Mouse (Mus musculus) heart, adult 11 months (tissue): ENCODE results near the gene Ceacam9.
"Not testable (repeated sequence)": the region's sequence is repeated elsewhere in the genome, so short reads cannot be mapped to it uniquely, and the experiment has no call there.

Experiments
- DNase-seq: peaks from one replicate; pipeline ENCODE4 v3.0.0; 2022

The Ceacam9 gene

DNA sequence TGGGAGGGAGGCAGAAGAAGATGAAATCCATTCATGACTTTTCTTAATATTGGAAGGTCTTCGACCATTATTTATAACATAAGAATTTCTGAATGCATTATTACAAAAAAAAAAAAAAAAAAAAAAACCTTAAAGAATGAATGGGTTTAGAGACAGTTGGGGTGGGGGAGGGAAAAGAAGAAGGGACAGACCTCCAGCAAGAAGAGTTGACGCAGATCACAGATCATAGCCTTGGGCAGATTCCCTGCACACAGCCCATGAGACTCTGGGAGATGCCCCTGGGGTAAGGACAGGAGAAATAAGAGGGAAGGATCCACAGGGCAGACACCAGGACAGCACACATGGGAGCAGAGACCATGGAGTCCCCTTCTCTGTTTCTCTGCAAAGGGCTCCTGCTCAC, at the start of gene Ceacam9:
Gene Ceacam9 (plus strand): TSS at position 301 of the 400 bp plus-strand sequence.
- DNase-seq, result no peak

DNA sequence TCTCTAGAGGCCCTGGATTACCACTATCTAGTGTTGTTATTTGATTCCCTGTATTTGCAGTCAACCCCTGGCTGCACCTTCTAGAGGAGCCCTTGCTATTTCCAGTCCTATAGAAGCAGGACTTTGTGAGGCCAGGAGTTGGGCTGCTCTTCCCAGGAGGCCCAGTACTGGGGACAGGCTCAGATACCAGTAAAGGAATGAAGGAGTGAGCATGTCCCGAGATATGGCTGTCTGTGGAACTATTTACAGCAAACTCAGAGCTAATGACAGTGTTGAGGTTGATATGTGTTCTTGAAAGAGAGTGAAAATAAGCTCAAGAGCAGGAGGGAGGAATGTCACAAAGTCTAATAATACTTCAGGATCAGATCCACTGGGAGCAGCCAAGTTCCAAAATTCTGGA, 47.9 kb upstream of the Ceacam9 start:
- DNase-seq, result no peak

DNA sequence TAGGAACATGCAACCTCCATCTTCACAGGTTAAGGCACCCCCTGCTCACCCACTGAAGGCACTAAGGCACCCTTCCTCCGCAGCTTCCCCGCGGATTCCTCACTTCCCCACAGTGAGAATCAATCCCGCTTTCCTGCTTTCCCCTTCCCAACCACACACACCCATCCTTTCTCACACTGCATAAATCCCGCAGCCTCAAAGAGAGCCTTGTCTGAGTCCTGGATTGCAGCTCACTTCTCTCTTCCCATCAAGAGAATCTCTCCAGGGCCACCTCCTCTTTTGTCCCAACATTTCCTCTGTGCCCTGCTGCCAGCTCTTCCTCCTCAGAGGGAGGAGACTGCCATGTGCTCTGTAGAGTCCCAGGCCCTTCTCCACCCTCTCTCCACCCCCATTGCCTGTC, 47.0 kb upstream of the Ceacam9 start:
- DNase-seq, result not testable (repeated sequence)

DNA sequence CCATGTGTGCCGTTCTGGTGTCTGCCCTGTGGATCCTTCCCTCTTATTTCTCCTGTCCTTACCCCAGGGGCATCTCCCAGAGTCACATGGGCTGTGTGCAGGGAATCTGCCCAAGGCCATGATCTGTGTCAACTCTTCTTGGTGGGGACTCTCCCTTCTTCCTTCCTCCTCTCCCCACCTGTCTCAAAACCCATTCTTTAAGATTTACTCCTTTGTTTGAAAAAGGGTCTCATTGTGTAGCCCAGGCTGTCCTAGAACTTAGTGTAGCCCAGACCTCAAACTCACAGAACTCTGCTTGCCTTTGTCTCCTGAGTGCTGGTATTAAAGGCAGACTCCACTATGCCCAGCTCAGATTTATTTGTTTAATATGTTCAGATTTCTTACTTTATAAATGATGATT, 46.1 kb upstream of the Ceacam9 start, which contains the start of gene Ceacam15:
Gene Ceacam15 (minus strand): TSS at position 101 of the 400 bp plus-strand sequence.
- no peak for DNase-seq

DNA sequence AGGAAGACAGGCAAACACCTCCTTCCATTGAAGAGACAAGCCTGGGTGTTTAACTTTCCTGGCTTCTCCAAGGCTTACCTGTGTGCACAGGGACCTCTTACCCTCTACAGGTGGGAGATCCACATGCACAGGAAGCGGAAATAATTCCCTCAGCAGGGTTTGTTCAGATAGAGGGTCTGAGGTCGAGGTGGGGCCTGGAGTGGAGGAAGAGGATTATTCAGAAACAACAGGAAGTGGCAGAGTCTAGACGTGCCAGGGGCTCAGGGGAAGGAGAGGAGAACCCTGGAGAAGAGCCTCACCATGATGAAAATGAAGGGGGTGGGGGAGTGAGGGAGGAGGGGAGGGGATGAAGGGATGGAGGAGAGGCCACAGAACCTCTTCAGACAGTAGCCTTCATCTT, 41.5 kb upstream of the Ceacam9 start:
- DNase-seq, result not testable (repeated sequence)

DNA sequence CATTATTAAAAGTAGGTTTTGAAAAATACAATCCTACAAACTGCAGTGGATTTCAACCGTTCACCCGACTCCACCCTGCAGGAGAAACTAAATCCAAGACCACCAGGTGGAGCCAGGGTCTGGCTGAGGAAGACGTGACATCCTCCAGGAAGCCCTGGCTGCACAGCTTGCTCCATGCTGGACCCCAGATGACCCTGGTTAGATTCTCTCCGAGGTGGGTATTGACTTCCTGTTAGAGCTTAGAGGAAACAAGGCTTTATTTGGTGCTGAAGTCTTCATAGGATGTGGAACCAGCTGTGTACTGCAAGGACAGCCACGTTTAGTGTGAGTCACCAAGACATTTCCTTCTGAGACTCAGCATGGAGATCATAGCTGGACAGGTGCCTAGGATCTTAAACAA, 32.5 kb upstream of the Ceacam9 start:
- peak; percentile 90 for DNase-seq

DNA sequence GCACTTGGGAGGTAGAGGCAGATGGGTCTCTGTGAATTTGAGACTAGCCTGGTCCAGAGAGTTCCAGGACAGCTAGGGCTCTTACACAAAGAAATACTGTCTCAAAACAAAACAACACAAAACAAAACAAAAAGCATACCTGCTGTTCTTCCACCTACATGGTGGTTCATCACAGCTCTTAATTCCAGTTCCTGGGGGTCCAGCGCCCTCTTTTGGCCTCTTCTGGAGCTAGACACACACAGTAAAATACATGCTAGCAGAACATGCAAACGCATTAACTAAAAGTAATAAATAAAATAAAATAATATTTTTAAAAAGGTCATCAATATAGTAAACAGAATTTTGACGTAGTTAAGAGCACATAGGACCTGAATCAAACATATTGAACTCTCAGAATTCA, 26.7 kb upstream of the Ceacam9 start:
- no peak for DNase-seq

DNA sequence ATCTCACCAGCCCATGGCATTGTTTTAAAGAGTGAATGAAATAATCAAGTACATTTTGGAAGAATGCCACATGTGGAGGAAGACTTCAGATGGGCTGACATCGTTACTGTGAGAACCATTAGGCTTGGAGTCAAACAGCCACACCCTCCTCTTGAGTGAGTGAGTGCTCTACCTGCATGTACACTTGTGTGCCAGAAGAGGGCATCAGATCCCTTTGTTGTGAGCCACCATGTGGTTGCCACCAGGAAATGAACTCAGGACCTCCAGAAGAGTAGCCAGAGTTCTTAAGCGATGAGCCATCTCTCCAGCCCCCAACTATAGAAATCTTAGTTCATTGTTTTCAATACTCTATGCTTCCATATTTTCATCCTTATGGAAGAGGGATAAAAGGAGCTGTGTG, 22.7 kb upstream of the Ceacam9 start:
- DNase-seq, result no peak

DNA sequence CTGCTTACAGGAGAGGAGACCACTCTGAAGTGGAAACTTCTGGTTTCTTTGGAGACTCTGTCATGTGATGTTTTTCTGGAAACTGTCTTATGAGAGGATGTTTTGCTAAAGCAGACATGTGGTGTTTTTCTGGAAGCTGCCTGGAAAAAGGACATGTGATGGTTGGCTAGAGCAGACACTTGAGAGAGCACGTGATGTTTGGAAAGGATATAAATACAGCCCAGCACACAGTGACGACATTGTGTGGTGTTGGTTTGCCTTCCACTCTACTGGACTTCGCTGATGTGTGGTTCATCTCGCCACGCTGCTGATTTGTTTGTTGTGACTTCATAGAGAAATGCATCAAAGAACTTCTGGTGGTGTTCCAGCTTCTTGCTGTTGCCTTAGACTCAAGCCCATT, 21.1 kb upstream of the Ceacam9 start:
- peak; percentile 87 for DNase-seq

DNA sequence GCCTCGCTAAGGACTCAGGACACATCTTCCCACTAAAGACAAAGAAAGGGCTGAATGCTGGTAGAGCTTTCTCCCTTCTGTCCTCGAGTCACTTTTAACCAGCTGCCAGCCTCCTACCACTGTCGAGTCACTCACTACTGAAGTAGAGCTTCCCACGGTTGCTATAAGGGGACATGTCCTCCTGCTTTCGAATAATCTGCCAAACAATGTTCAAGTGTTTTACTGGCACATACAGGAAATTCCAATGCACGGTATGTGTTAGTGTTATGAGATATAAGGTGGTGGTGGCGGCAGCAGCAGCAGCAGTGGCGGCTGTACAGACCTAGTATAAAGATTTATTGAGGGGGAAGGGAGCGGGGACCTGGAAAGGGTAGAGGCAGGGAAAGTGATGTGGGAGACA, 15.3 kb upstream of the Ceacam9 start:
- no peak for DNase-seq

DNA sequence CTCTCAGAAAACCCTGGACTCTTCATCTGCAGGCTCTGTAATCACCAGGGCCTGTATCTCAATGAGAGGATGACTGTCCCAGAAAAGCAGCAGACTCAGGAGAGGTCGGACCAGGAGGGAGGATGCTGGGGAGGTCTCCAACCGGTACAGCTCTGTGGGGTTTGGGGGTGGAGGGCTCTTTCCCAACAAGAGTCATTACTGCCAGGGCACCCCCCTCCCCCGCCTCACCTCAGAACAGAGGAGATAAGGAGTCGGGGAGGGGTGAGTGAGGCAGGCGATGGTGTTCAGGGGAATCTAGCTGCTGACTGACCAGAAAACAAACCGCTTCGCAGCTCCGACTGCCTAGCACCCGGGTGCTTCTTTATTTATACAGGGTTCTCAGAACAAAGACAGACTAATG, 13.5 kb upstream of the Ceacam9 start:
- DNase-seq, result peak; percentile 90

DNA sequence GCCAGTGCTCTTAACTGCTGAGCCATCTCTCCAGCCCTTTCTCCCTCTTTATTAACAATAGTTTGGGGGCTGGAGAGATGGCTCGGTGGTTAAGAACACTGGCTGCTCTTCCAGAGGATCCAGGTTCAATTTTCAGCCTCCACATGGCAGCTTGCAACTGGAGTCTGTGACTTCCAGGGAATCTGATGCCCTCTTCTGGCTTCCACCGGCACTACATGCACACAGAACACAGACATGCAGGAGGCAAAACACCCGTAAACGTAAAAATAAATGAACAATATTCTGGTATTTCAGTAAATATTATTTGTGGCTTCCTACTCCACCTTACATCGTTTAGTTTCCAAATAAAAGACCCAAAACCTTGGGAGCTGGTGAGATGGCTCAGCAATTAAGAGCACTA, 11.1 kb upstream of the Ceacam9 start:
- DNase-seq, result no peak

DNA sequence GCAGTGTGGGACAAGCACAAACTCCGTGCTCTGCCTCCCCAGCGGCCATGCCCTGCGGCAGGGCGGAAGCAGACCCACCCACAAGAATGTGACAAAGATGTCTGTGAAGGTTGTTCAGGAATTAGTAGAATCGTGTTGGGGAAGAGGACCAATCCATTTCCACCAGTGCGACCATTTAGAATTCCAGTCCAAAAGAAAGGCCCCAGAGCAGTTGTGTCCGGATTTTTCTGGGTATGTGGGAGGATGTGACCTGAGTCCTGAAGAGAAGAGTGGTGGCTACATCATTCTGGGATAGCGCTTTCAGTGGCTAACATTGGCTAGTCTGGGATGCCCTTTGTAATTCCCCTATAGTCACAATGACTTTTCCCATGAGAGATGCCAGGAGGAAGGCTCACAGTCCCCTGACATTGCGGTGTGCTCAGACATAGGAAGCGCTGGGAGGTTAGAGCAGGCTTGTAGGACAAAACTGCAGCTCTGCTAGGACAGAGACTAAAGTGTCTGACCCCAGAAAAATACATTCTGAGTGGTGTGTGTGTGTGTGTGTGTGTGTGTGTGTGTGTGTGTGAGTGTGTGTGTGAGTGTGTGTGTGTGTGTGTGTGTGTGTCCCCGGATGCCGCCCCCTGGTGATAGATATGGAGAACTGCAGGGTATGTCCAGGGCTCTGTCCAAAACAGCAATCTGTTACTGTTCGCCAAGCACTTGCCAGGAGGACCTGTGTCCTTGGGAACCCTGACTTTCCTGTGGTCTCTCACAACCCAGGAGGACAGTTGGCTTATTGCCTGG, 8.9 kb upstream of the Ceacam9 start:
- no peak for DNase-seq

DNA sequence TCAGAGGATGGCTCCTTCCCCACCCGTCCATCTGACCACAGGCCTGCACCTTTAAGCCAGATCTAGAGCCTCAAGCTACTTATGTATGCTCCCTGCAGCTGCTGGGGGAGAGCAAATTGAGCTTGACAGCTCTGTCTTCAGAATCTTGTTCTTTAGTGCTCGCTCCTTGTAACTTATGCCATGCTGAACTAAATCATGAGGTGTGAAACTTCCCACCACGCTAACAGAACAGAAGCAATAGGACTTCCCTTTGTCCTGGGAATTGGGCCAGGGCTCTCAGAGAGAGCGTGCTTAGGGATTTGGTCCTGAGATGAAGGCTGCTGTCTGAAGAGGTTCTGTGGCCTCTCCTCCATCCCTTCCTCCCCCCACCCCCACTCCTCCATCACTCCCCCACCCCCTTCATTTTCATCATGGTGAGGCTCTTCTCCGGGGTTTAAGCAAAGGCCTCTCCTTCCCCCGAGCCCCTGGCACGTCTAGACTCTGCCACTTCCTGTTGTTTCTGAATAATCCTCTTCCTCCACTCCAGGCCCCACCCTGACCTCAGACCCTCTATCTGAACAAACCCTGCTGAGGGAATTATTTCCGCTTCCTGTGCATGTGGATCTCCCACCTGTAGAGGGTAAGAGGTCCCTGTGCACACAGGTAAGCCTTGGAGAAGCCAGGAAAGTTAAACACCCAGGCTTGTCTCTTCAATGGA, 5.1 kb upstream of the Ceacam9 start:
- DNase-seq, result not testable (repeated sequence)

DNA sequence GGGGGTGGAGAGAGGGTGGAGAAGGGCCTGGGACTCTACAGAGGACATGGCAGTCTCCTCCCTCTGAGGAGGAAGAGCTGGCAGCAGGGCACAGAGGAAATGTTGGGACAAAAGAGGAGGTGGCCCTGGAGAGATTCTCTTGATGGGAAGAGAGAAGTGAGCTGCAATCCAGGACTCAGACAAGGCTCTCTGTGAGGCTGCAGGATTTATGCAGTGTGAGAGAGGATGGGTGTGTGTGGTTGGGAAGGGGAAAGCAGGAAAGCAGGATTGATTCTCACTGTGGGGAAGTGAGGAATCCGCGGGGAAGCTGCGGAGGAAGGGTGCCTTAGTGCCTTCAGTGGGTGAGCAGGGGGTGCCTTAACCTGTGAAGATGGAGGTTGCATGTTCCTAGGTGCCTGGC, 761 bp downstream of the Ceacam9 start:
- not testable (repeated sequence) for DNase-seq

DNA sequence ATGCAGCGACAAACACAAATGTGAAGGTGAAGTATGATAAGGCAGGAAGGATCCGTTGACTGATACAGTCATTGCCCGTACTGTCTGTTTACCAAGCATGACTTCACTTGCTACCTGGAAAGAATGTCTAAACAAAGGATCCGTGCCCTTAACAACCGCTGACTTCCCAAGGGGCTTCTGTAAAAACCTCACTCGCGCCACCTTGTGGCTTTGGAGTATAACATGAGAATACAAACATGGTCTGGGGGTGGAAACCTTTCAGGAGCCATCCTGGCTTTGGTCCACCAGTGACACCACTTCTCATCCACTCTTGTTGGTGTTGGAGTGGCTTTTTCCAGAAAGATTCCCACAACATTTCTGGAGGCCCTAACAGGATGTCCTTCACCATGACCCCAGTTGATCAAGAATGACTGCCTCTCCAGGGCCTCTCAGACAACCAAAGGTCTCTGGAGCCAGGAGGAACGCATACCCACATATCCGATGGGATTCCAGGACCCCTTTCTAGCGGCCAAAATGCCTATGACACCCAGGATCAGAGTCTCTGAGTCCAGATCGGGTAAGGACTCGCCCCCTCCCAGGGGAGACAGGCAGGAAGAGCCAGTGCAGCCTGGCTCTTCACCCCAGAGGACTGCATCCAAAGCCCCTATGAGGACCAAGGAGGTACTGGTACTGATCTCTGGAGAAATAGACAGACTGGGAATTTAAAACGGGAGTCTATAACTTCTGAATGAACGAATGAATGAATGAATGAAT, 7.0 kb downstream of the Ceacam9 start:
- peak; percentile 96 for DNase-seq

DNA sequence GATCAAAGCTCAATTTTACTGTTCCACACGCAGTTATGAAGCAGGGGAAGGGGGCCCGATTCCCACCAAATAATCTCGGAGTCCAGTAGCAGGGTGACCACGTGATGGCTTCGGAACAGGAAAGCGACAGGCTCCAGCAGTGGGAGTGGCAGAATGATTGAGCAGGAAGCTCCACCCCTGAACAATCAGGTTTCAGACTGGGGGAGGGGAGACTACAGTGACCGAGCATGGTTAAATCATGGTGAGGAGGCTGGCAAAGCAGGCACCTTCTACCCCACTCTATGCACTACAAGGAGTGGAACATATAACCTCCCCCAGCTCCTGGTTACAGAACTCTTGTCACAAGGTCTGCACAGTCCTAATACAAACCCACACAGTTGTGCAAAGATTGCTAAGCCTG, 7.8 kb downstream of the Ceacam9 start:
- DNase-seq, result peak; percentile 94

DNA sequence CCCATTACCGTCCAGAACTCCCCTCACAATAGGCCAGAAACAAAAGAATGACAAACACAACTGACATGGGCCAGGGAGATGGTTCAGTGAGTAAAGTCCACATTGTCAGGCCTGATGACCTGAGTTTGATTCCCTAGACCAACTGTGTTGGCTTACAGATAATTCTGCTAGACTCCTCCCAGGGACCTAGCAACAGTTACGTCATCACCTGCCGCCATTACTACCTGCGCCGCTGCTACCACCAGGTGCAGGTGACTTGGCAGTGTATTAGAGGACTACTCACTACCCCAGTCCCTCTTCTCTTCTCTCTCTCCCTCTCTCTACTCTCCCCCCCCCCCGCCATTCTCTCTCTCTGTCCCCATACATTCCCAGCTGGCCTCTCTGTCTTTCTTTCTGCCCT, 9.1 kb downstream of the Ceacam9 start:
- no peak for DNase-seq

DNA sequence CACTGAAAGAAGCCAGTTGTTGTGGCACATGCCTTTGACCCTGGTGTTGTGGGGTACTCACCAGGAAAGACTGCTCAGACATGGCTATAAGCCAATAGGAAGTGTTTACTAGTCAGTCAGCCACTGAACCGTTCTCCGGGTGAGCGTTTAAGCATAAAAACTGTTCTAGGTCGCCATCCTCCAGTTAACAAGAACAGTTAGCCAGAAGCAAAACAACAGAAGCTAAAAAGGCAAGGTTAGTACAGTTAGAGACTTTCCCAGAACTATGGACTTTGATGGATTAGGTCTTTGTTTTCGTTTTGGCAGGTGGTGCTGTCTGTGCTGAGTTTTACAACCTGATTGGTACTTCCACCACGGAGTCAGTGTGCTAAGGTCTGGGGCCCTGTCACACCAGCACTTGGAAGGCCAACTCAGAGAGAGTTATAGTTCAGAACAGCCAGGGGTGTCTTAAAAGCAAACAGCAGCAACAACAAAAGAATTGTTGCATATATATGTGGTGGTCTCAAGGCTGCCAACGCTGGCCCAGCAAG, 10.2 kb downstream of the Ceacam9 start:
- no peak for DNase-seq

DNA sequence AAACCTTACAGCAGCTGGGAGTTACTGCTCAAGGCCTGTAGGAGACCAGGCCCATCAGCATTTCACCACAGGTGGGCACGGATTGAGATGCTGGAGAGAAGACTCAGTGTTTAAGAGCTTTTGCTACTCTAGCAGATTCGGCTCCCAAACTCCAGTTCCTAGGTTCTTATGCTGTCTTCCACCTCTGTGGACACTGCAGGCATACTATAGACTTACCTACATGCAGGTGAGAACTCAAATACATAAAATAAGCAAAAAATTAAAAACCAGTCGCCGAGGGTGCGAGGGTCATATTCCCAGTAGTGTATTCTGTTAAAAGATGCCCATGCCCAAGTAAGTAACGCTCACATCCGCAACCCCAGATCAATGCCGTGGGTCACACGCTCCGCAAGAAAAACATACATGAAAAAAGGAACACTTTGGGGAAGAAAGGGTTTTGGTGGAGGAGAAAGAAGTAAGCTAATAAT, 15.9 kb downstream of the Ceacam9 start:
- DNase-seq, result peak; percentile 91

DNA sequence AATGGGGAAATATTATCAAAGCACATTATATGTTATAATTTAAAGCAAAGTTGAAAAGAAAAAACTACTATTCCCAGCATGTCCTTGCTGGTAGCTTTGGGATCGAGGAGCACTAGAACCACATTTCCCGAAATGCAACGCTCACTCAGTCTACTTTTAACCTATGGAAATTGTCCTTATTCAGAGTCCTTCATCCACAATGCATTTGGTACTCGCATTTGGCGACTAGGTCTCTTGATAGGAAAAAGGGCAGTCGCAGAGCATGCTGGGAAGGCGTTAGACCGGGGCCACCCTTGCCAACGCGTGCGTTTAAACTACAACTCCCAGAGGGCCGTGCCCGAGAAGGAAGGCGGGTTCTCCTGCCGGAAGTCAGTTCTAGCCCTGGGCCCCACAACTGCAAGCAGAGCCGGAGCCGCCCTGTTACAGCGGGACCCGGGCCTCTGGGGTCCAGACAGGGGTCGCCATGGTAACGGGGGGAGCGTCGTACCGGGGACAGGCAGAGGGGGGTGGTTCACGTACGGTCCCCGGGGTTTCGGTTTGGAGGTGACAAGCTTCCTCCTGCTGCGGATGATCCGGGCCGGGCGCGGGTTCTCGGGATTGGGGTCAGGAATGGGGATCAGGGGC, 16.5 kb downstream of the Ceacam9 start, which contains the start of gene Ap2s1:
Gene Ap2s1 (plus strand): TSS at position 338 of the 624 bp plus-strand sequence.
- peak; percentile 100 for DNase-seq

DNA sequence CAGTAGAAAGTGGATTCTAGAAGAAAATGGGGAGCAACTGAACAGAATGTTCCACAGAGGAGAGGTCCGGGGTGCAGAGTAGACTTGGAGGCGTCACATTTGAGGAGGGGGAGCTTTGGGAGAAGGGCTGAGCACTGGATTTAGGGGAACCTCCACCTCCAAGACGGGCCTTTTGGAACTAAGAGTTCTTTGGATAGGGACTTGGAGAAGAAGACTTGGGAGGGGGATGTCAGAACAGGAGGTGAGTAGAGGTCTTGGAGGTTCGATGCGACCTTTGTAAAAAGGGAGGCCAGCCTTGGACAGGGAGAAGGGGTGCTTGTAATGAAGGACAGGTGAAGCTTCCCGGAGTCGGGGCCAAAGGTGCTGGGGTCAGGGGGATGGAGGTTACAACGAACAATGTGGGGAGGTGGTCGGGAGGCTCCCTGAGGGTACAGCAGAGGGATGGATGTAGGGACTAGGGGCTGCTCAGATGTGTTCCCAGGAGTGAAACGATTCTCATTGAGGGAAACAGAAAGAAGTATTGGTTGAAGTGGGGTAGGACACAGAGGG, 17.4 kb downstream of the Ceacam9 start:
- DNase-seq, result peak; percentile 93
